ENCODE assay signal across 17 mouse cellular contexts in genomic region chr14:24757843-24758242, GRCm38 (mm10).
DNase-seq lines count a peak whose midpoint lies in the region; TF ChIP-seq lines count a peak whose summit lies in the region.
"Had no signal": no experiment of that assay in that cellular context is flagged by ENCODE, and none has a peak within 500 bp of the region (broad histone marks: within the 10 kb centered on the region; RNA-seq: fewer than 3 reads in every experiment).

No protein-coding gene starts in this region.

- WGBS in heart, adult 2 months, result 25% methylated on average over 1 of the region's 1 CpGs
- 58% methylated on average over 1 of the region's 1 CpGs for WGBS in kidney, adult 2 months

- no peak for TF ChIP-seq EP300 in heart, adult 2 months (IDR thresholded peaks at IDR 0.05; ENCODE audit: insufficient read depth, low read depth, low read length)

- TF ChIP-seq POLR2A in heart, adult 2 months (IDR thresholded peaks at IDR 0.05; ENCODE audit: insufficient read depth, low read depth, low read length), result no peak
- no peak for TF ChIP-seq POLR2A in kidney, adult 2 months (IDR thresholded peaks at IDR 0.05; ENCODE audit: low read depth, low read length)

- intact Hi-C loops in heart, adult 2 months (cut with DNase I), result no loop called here
- intact Hi-C loops in heart, postnatal 10 days (cut with DNase I), result no loop called here

- no peaks in the 10 kb centered on the region for H3K79me2 ChIP-seq in heart, adult 2 months (replicated peaks; ENCODE audit: control insufficient read depth, insufficient read depth, low read length)

- H3K36me3 ChIP-seq in heart, adult 2 months (ENCODE audit: control insufficient read depth, insufficient read depth, low read length), result no peaks in the 10 kb centered on the region
- H3K36me3 ChIP-seq in kidney, adult 2 months (ENCODE audit: control insufficient read depth, insufficient read depth, low read length), result no peaks in the 10 kb centered on the region

- H3K27me3 ChIP-seq in heart, adult 2 months (ENCODE audit: control insufficient read depth, insufficient read depth, low read length), result no peaks in the 10 kb centered on the region
- H3K27me3 ChIP-seq in kidney, adult 2 months (replicated peaks; ENCODE audit: control insufficient read depth, insufficient read depth, low read length), result no peaks in the 10 kb centered on the region

- TF ChIP-seq CTCF in heart, adult 2 months (IDR thresholded peaks at IDR 0.05), result no peak
- no peak for TF ChIP-seq CTCF in kidney, adult 2 months (conservative IDR thresholded peaks at IDR 0.05; ENCODE audit: insufficient read depth, insufficient read length, low read depth, low read length)

- no peak overlapping the region for H3K9ac ChIP-seq in heart, adult 2 months (ENCODE audit: low read depth, low read length)
- H3K9ac ChIP-seq: liver, postnatal 0 days had no signal

- H3K4me3 ChIP-seq in heart, adult 2 months, result no peak overlapping the region
- H3K4me3 ChIP-seq in kidney, adult 2 months (ENCODE audit: insufficient read depth, low read depth, low read length), result no peak overlapping the region
- H3K4me3 ChIP-seq: erythroblast, embryonic 14.5 days; megakaryocyte, embryonic 14.5 days had no signal

- peaks cover 4% of the 10 kb centered on the region; the same call in 1 of the 2 replicates for H3K4me1 ChIP-seq in heart, adult 2 months (ENCODE audit: control insufficient read depth, insufficient read depth, low read length)
- H3K4me1 ChIP-seq in kidney, adult 2 months (ENCODE audit: control insufficient read depth, insufficient read depth, low read length), result no peaks in the 10 kb centered on the region
- H3K4me1 ChIP-seq: megakaryocyte, embryonic 14.5 days had no signal

- H3K27ac ChIP-seq in heart, adult 2 months, result peak overlapping the region; percentile 49; the same call in 1 of the 2 replicates
- H3K27ac ChIP-seq in kidney, adult 2 months (ENCODE audit: insufficient read depth, low read depth, low read length), result no peak overlapping the region; the same call in 1 of the 2 replicates

- no peak for DNase-seq in heart, adult 2 months
- no peak for DNase-seq in heart, postnatal 10 days
- DNase-seq in kidney, adult 2 months, result peak; percentile 30
- no peak for DNase-seq in kidney, postnatal 10 days
- DNase-seq in lung, postnatal 10 days, result peak; percentile 24
- no peak for DNase-seq in lung, adult 18-20 months
- no peak for DNase-seq in left cerebral cortex, adult 18-20 months (ENCODE audit: low spot score in 2 of 2)
- DNase-seq in neural tube, embryonic 10.5 days (ENCODE audit: extremely low spot score, low spot score), result no peak
- DNase-seq: cerebellum, adult 2 months; kidney, adult 9 months; layer of hippocampus, adult 9-11 months; liver; liver, postnatal 0 days; right cerebral cortex, adult 18-20 months; thymus, postnatal 4 days had no signal

Comparison
In these comparisons a context has a peak if more than half of its experiments do, and no peak if none do; other contexts are left out.
1. DNase-seq: peak in kidney, adult 2 months (single experiment) and lung, postnatal 10 days (single experiment); none in heart, adult 2 months (0 of 2), heart, postnatal 10 days (0 of 2), kidney, postnatal 10 days (single experiment), lung, adult 18-20 months (0 of 2), left cerebral cortex, adult 18-20 months (0 of 2) and neural tube, embryonic 10.5 days (single experiment).